Mouse (Mus musculus) olfactory bulb, adult 2 months (tissue): Measurements from ENCODE around the gene Ulk4.

ENCODE experiments used
- CTCF ChIP-seq: fragments of 200-500 bp; IDR thresholded peaks from 2 replicates; pipeline ENCODE4 v1.5.1; 2012; ENCODE audit warnings: low read depth, mild to moderate bottlenecking, low read length, moderate library complexity; ENCODE audit not compliant: insufficient read depth
- POLR2A ChIP-seq: fragments of 200-500 bp; IDR thresholded peaks from 2 replicates; pipeline ENCODE4 v1.6.1; 2012; ENCODE audit warnings: mild to moderate bottlenecking, low read depth, low read length, moderate library complexity; ENCODE audit not compliant: insufficient read depth

GRCm38 (mm10) chr9:121172123-121172522 lies 104.9 kb downstream of the Ulk4 start:
- TF ChIP-seq POLR2A (no peak), CTCF (no peak)
